Mouse (Mus musculus): ENCODE measurements at regions not wholly inside any gene's neighbourhood (a gene's known extent, or its start where the extent isn't known, plus 50 kb on each side); places are given as distances from the start of the nearest gene placed in this dataset.

DNA sequence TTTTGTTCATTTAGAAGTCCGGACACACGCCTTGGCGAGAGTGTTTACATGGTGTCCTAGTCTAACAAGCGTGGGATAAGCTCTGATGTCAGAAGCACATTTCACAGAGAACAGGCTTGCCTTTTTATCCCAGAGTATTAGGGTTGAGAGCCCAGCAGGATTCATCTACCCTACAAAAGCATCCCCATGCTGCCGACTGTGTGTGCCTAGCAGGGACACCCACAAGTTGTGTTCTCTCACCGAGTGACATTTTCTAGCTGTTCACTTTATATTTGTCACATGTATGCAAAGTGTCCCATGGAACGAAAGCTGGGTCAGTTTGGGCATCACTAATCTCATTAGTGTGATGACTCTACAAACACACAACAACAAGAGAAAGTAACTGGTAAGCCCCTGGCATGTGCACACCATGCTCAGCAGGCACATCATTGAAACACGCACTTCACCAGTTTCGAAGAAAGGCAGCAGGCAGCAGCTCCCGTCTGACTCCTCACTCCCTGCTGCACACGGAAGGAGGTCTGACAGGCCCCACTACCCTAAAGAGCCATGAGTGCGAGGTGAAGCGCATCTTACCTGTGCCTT lies 539.8 kb upstream of the Adgrl2 start:
- Histone ChIP-seq H3K4me2 (ENCODE audit: insufficient read depth, low read depth, poor library complexity, severe bottlenecking) (no peak overlapping the region), H3K4me1 (ENCODE audit: control insufficient read depth in 1 of 2, insufficient read depth in 2 of 2) (no peaks in the 10 kb centered on the region), H3K27me3 (replicated peaks) (no peaks in the 10 kb centered on the region), H3K4me3 (replicated peaks in 1 of 3; ENCODE audit: low read depth in 2 of 3, low read length in 2 of 3, poor library complexity in 1 of 3) (no peak overlapping the region), H3K27ac (ENCODE audit: insufficient read depth, low read depth) (no peak overlapping the region), H3K79me2 (replicated peaks; ENCODE audit: control insufficient read depth, extremely low read depth, insufficient read depth, poor library complexity, severe bottlenecking) (no peaks in the 10 kb centered on the region), H3K9me3 (replicated peaks; ENCODE audit: low read length) (no peaks in the 10 kb centered on the region), H3K36me3 (replicated peaks in 1 of 2; ENCODE audit: control insufficient read depth in 1 of 2, insufficient read depth in 1 of 2, low read length in 1 of 2) (no peaks in the 10 kb centered on the region), H3K9ac (ENCODE audit: insufficient read depth, low read depth) (no peak overlapping the region)
- in situ Hi-C loops (cut with MboI; ENCODE audit: low pct_ligation_motif_present, low pct_unique_long_range_greater_than_20kb, low sequenced_read_pairs) (no loop called here), dilution Hi-C loops (cut with MboI; ENCODE audit: extremely low pct_ligation_motif_present, extremely low pct_unique_long_range_greater_than_20kb, low sequenced_read_pairs) (no loop called here)
- no peak for TF ChIP-seq TCF12 (IDR thresholded peaks at IDR 0.05; ENCODE audit: low read depth, low read length)
- TF ChIP-seq MAZ (IDR thresholded peaks at IDR 0.05; ENCODE audit: low read depth, low read length), result no peak
- TF ChIP-seq PAX5 (IDR thresholded peaks at IDR 0.05; ENCODE audit: low read length), result no peak
- TF ChIP-seq RAD21 (IDR thresholded peaks at IDR 0.05; ENCODE audit: low read depth, low read length), result no peak
- TF ChIP-seq ZKSCAN1 (IDR thresholded peaks at IDR 0.05; ENCODE audit: borderline replicate concordance, low read depth, low read length), result no peak
- TF ChIP-seq NRF1 (IDR thresholded peaks at IDR 0.05; ENCODE audit: low read depth, low read length), result no peak
- no peak for TF ChIP-seq EP300 (IDR thresholded peaks at IDR 0.05; ENCODE audit: low read length)
- TF ChIP-seq E2F4 (IDR thresholded peaks at IDR 0.05; ENCODE audit: insufficient replicate concordance, low read depth, low read length), result no peak
- no peak for TF ChIP-seq POLR2AphosphoS2 (IDR thresholded peaks at IDR 0.05; ENCODE audit: low read depth, low read length)
- no peak for TF ChIP-seq KAT2A (IDR thresholded peaks at IDR 0.05; ENCODE audit: insufficient replicate concordance, low read length)
- no peak for TF ChIP-seq JUND (conservative IDR thresholded peaks at IDR 0.05; ENCODE audit: low read depth, low read length)
- TF ChIP-seq ZNF384 (IDR thresholded peaks at IDR 0.05; ENCODE audit: low read depth, low read length), result no peak
- DNase-seq (ENCODE audit: extremely low read depth), result no peak

GRCm38 (mm10) chr3:149526509-149526908 lies 536.2 kb upstream of the Adgrl2 start:
- Histone ChIP-seq H3K27me3 (replicated peaks) (no peaks in the 10 kb centered on the region), H3K79me2 (replicated peaks; ENCODE audit: control insufficient read depth, extremely low read depth, insufficient read depth, poor library complexity, severe bottlenecking) (no peaks in the 10 kb centered on the region), H3K36me3 (replicated peaks in 1 of 2; ENCODE audit: control insufficient read depth in 1 of 2, insufficient read depth in 1 of 2, low read length in 1 of 2) (no peaks in the 10 kb centered on the region), H3K4me1 (ENCODE audit: control insufficient read depth in 1 of 2, insufficient read depth in 2 of 2) (no peaks in the 10 kb centered on the region), H3K9me3 (replicated peaks; ENCODE audit: low read length) (no peaks in the 10 kb centered on the region), H3K9ac (ENCODE audit: insufficient read depth, low read depth) (no peak overlapping the region), H3K4me2 (ENCODE audit: insufficient read depth, low read depth, poor library complexity, severe bottlenecking) (no peak overlapping the region), H3K4me3 (replicated peaks in 1 of 3; ENCODE audit: low read depth in 2 of 3, low read length in 2 of 3, poor library complexity in 1 of 3) (no peak overlapping the region), H3K27ac (ENCODE audit: insufficient read depth, low read depth) (no peak overlapping the region)
- TF ChIP-seq MEF2A (IDR thresholded peaks at IDR 0.05; ENCODE audit: borderline replicate concordance, low read depth, low read length) (no peak), MAX (IDR thresholded peaks at IDR 0.05; ENCODE audit: low read length) (no peak), USF1 (IDR thresholded peaks at IDR 0.05; ENCODE audit: low read depth, low read length) (no peak), NELFE (IDR thresholded peaks at IDR 0.05; ENCODE audit: low read depth, low read length) (no peak), TBP (conservative IDR thresholded peaks at IDR 0.05; ENCODE audit: low read depth, low read length) (no peak), ELF1 (IDR thresholded peaks at IDR 0.05; ENCODE audit: low read depth, low read length) (no peak)
- no peak for DNase-seq (ENCODE audit: extremely low read depth)
- in situ Hi-C loops (cut with MboI; ENCODE audit: low pct_ligation_motif_present, low pct_unique_long_range_greater_than_20kb, low sequenced_read_pairs) (no loop called here), dilution Hi-C loops (cut with MboI; ENCODE audit: extremely low pct_ligation_motif_present, extremely low pct_unique_long_range_greater_than_20kb, low sequenced_read_pairs) (no loop called here)
